Mouse (Mus musculus): Measurements from ENCODE around the gene Ctxn1. TPM values are rescaled to one million over a fixed set of nuclear protein-coding genes. Genes with fewer than 3 reads are reported as not detected.

The Ctxn1 gene
- total and polyA plus RNA-seq, 2 experiments from 2014 or later: 12.5 to 13.2 TPM

DNA sequence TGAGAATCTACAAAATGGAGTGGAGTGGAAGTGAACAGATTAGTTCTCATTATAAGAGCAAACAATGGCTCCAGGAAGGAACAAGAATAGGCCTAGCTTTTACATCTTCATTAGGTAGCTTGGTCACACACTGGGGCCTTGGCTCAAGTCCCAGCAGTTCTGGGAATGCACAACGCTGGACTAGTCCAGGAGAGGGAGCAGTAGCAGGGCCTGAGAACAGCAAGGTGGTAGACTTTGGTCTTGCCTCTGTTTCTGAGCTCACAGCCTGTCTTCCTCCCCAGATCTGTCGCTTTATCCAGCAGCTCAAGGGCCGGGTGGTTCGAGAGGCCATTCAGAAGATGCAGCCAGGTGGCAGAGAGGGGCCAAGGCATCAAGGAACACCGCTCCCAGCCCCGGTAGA, 5.1 kb downstream of the Ctxn1 start:
- 72% methylated on average over 6 of the region's 6 CpGs for WGBS
- H3K27ac ChIP-seq (ENCODE audit: low read depth): no peak overlapping the region
- peak overlapping the region; percentile 84 for H3K4me3 ChIP-seq (ENCODE audit: low read depth, low read length)
- no peak overlapping the region for H3K9ac ChIP-seq (replicated peaks; ENCODE audit: low read depth, low read length)
- H3K36me3 ChIP-seq (replicated peaks; ENCODE audit: control insufficient read depth, insufficient read depth, low read length): peaks cover 20% of the 10 kb centered on the region
- H3K4me2 ChIP-seq (ENCODE audit: low read depth, low read length): peak overlapping the region; percentile 89
- peak; percentile 55 for TF ChIP-seq CTCF (IDR thresholded peaks at IDR 0.05; ENCODE audit: low read depth)
- TF ChIP-seq EP300 (IDR thresholded peaks at IDR 0.05; ENCODE audit: low read depth): no peak
- H3K27me3 ChIP-seq (ENCODE audit: control insufficient read depth, insufficient read depth, low read length): no peaks in the 10 kb centered on the region
- no peaks in the 10 kb centered on the region for H3K9me3 ChIP-seq (replicated peaks; ENCODE audit: control insufficient read depth, low read length)
- peaks cover 18% of the 10 kb centered on the region for H3K4me1 ChIP-seq (ENCODE audit: control insufficient read depth, insufficient read depth)
- DNase-seq (ENCODE audit: low spot score) (peak; percentile 48), ATAC-seq (ENCODE audit: insufficient read depth, low read depth) (no peak)

DNA sequence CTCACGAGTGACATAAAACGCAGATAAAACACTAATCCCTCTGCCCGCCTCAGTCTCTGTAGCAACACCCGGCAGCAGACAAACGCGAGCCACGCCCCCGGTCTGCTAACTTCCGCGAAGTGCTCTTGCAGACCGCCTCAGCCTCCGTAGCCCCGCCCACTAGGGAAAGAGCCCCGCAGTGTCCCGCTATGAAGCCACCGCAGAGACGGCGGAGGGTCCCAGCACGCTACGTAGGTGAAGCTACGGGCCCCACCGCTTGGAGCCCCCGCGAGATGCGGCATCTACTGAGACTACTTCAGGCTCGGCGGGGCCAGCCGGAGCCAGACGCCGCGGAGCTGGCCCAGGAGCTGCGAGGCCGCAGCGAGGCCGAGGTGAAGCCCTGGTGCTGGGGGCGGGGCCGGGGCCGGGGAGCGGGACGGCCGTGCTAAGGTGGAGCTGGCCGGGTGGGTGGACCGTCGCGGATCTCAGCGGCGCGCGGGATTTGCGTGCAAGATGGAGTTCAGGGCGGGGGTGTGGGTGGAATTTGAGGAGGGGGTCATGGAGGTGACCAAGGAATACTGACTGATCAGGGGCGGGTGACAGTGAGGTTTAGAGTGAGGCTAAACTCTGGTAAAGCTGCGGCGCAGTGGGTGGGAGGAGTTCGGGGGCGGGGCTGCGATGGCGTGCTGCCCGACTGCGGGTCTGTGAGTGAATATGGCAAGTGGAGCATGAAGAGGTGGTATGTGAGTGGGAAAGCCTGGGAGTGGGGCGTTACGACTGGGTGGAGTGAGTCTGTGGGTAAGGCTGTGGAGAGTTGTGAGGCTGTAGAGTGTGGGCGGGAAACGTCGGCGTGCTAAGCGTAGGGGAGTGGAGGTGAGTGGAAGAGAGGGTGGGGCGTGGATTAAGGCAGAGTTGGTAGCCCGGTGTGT, 5.9 kb downstream of the Ctxn1 start, which contains the start of gene Snapc2:
Gene Snapc2, plus strand, starts transcription at position 147 of the 908 bp plus-strand sequence.
- Histone ChIP-seq H3K9me3 (replicated peaks; ENCODE audit: control insufficient read depth, low read length) (no peaks in the 10 kb centered on the region), H3K36me3 (replicated peaks; ENCODE audit: control insufficient read depth, insufficient read depth, low read length) (peaks cover 21% of the 10 kb centered on the region), H3K4me3 (ENCODE audit: low read depth, low read length) (peak within 1 kb of the TSS; percentile 84), H3K9ac (replicated peaks; ENCODE audit: low read depth, low read length) (peak within 1 kb of the TSS; percentile 67), H3K4me2 (ENCODE audit: low read depth, low read length) (peak within 1 kb of the TSS; percentile 89), H3K27ac (ENCODE audit: low read depth) (peak within 1 kb of the TSS; percentile 83), H3K27me3 (ENCODE audit: control insufficient read depth, insufficient read depth, low read length) (no peaks in the 10 kb centered on the region), H3K4me1 (ENCODE audit: control insufficient read depth, insufficient read depth) (peaks cover 17% of the 10 kb centered on the region; the same call in 1 of the 2 replicates)
- DNase-seq (ENCODE audit: low spot score): peak; percentile 90
- WGBS: under 1% methylated on average over 68 of the region's 69 CpGs
- TF ChIP-seq EP300 (IDR thresholded peaks at IDR 0.05; ENCODE audit: low read depth) (no peak), CTCF (IDR thresholded peaks at IDR 0.05; ENCODE audit: low read depth) (no peak)
- ATAC-seq (ENCODE audit: insufficient read depth, low read depth): peak; percentile 88

DNA sequence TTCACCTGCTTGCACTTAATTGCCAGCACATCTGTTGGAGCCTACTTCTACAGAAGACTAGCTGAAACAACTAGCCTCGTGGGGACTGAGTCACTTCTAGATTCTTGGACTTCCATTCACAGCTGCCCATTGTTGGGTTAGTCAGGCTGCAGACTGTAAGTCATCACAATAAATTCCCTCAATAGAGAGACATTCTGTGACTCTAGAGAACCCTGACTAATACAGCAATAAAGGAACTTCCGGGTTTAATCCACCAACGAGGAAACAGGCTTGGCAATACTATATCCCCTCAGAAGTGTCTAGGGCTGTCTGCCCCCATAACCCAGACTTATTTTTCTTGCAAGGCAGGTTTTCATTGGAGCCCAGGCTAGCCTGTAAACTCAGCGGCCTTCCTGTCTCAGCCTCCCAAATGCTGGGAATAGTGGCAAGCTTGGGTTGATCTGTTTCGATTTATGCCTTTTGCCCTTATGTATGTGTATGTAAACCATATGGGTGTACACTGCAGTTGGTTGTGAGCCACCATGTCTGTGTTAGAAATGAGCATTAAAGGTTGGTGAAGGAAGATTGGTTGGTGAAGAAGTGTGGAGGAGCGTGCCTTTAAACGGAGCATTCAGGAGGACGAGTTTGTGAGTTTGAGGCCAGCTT, 6.8 kb downstream of the Ctxn1 start:
- Histone ChIP-seq H3K9me3 (replicated peaks; ENCODE audit: control insufficient read depth, low read length) (no peaks in the 10 kb centered on the region), H3K36me3 (replicated peaks; ENCODE audit: control insufficient read depth, insufficient read depth, low read length) (peaks cover 27% of the 10 kb centered on the region), H3K4me1 (ENCODE audit: control insufficient read depth, insufficient read depth) (peaks cover 17% of the 10 kb centered on the region; the same call in 1 of the 2 replicates), H3K4me2 (ENCODE audit: low read depth, low read length) (peak overlapping the region; percentile 89), H3K27me3 (ENCODE audit: control insufficient read depth, insufficient read depth, low read length) (no peaks in the 10 kb centered on the region), H3K27ac (ENCODE audit: low read depth) (no peak overlapping the region), H3K9ac (replicated peaks; ENCODE audit: low read depth, low read length) (peak overlapping the region; percentile 67), H3K4me3 (ENCODE audit: low read depth, low read length) (peak overlapping the region; percentile 84)
- ATAC-seq (ENCODE audit: insufficient read depth, low read depth) (no peak), DNase-seq (ENCODE audit: low spot score) (no peak)
- WGBS: 40% methylated on average over 8 of the region's 8 CpGs
- TF ChIP-seq CTCF (IDR thresholded peaks at IDR 0.05; ENCODE audit: low read depth) (no peak), EP300 (IDR thresholded peaks at IDR 0.05; ENCODE audit: low read depth) (no peak)

DNA sequence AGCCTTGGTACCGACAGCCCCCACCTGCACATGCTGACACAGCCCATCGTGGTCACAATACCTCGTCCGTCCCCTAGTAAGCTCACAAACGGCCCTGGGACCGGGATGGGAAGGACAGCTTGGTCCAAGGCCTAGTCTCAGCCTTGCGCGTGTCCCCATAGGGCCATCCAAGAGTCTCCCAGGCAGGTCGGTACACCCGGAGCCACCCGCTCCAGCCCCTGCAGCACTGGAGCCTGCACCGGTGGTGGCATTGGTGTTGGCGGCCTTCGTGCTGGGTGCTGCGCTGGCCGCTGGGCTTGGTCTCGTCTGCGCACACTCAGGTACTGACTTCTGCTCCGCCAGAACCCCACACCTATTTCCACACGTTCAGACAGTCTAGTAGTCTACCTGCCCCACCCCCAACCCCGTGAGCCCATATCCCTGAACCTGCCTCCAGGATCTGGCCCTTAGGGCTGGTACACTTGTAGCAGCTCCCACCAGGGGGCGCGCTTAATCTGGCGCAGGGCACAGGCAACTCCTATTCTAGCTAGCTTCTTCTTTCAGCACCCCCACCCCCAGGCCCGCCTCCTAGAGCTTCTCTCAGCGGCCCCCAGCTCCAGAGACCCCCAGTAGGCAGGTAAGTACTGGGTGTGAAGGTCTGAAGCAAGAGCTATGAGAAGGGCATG, 8.6 kb downstream of the Ctxn1 start:
- DNase-seq (ENCODE audit: low spot score) (peak; percentile 63), ATAC-seq (ENCODE audit: insufficient read depth, low read depth) (peak; percentile 24; the same call in 1 of the 2 replicates)
- H3K36me3 ChIP-seq (replicated peaks; ENCODE audit: control insufficient read depth, insufficient read depth, low read length): peaks cover 37% of the 10 kb centered on the region
- H3K9me3 ChIP-seq (replicated peaks; ENCODE audit: control insufficient read depth, low read length): no peaks in the 10 kb centered on the region
- no peak overlapping the region for H3K27ac ChIP-seq (ENCODE audit: low read depth)
- no peak overlapping the region for H3K9ac ChIP-seq (replicated peaks; ENCODE audit: low read depth, low read length)
- no peak overlapping the region for H3K4me2 ChIP-seq (ENCODE audit: low read depth, low read length)
- no peak for TF ChIP-seq EP300 (IDR thresholded peaks at IDR 0.05; ENCODE audit: low read depth)
- peak; percentile 83 for TF ChIP-seq CTCF (IDR thresholded peaks at IDR 0.05; ENCODE audit: low read depth)
- 39% methylated on average over 26 of the region's 26 CpGs for WGBS
- no peaks in the 10 kb centered on the region for H3K27me3 ChIP-seq (ENCODE audit: control insufficient read depth, insufficient read depth, low read length)
- H3K4me3 ChIP-seq (ENCODE audit: low read depth, low read length): no peak overlapping the region
- peaks cover 17% of the 10 kb centered on the region; the same call in 1 of the 2 replicates for H3K4me1 ChIP-seq (ENCODE audit: control insufficient read depth, insufficient read depth)

DNA sequence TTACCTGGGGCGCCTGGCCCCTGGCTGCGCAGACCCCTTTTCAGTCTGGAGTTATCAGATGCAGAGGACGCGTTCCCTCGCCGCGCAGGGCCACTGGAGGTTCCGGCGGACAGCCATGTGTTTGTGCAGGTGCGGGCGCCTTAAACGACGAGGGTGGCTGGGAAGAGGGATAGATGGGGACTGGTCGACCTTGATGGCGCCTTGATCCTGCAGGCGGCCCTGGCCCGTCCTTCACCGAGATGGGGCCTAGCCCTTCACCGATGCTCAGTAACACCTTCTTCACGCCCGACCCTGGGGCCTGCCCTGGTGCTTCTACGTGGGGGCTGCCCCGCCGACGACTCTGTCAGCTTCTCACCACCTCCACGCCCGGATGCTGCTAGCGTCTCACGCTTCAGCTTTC, 9.9 kb downstream of the Ctxn1 start:
- Histone ChIP-seq H3K36me3 (replicated peaks; ENCODE audit: control insufficient read depth, insufficient read depth, low read length) (peaks cover 38% of the 10 kb centered on the region), H3K9ac (replicated peaks; ENCODE audit: low read depth, low read length) (peak overlapping the region; percentile 24; the same call in 1 of the 2 replicates), H3K4me1 (ENCODE audit: control insufficient read depth, insufficient read depth) (peaks cover 17% of the 10 kb centered on the region; the same call in 1 of the 2 replicates), H3K4me2 (ENCODE audit: low read depth, low read length) (peak overlapping the region; percentile 45), H3K9me3 (replicated peaks; ENCODE audit: control insufficient read depth, low read length) (no peaks in the 10 kb centered on the region), H3K27me3 (ENCODE audit: control insufficient read depth, insufficient read depth, low read length) (no peaks in the 10 kb centered on the region), H3K27ac (ENCODE audit: low read depth) (0 out of 2 replicates have a peak overlapping the region, but pooled peaks have one; percentile 36), H3K4me3 (ENCODE audit: low read depth, low read length) (no peak overlapping the region)
- DNase-seq (ENCODE audit: low spot score) (peak; percentile 37), ATAC-seq (ENCODE audit: insufficient read depth, low read depth) (peak; percentile 14; the same call in 1 of the 2 replicates)
- 0 out of 2 replicates have a peak, but pooled peaks have one; percentile 38 for TF ChIP-seq EP300 (IDR thresholded peaks at IDR 0.05; ENCODE audit: low read depth)
- TF ChIP-seq CTCF (IDR thresholded peaks at IDR 0.05; ENCODE audit: low read depth): no peak
- 14% methylated on average over 28 of the region's 29 CpGs for WGBS
